Mouse (Mus musculus) MEL (cell line): ENCODE data around the gene Pou3f1.

ENCODE experiments used
- CTCF ChIP-seq, 3 experiments: IDR thresholded peaks in 2 of 3; conservative IDR thresholded peaks in 1 of 3; 2 replicates each; pipeline ENCODE4 v1.5.1; 2011 to 2012; ENCODE audit warnings: low read length in 3 of 3, low read depth in 2 of 3, mild to moderate bottlenecking in 2 of 3, improper control_type of control experiment in 1 of 3, inconsistent platforms in 1 of 3, mixed read lengths in 1 of 3, moderate library complexity in 1 of 3; ENCODE audit not compliant: control insufficient read depth in 1 of 3, insufficient read depth in 1 of 3, poor library complexity in 1 of 3, severe bottlenecking in 1 of 3
- ELF1 ChIP-seq: IDR thresholded peaks from 2 replicates; pipeline ENCODE4 v1.6.1; 2014; ENCODE audit warnings: low read depth, mild to moderate bottlenecking, inconsistent platforms, low read length, improper control_type of control experiment, moderate library complexity
- NELFE ChIP-seq: IDR thresholded peaks from 2 replicates; pipeline ENCODE4 v1.6.1; 2011; ENCODE audit warnings: low read depth, low read length, improper control_type of control experiment
- NRF1 ChIP-seq: IDR thresholded peaks from 2 replicates; pipeline ENCODE4 v1.6.1; 2014; ENCODE audit warnings: low read depth, mild to moderate bottlenecking, inconsistent platforms, low read length, improper control_type of control experiment, moderate library complexity; ENCODE audit not compliant: poor library complexity, insufficient read depth, severe bottlenecking
- POLR2A ChIP-seq, 2 experiments: IDR thresholded peaks; 2 replicates each; pipeline ENCODE4 v1.6.1; 2011 to 2012; ENCODE audit warnings: low read length in 2 of 2, mild to moderate bottlenecking in 2 of 2, control low read depth in 1 of 2, improper control_type of control experiment in 1 of 2, low read depth in 1 of 2, moderate library complexity in 1 of 2; ENCODE audit not compliant: control insufficient read depth in 1 of 2, insufficient read depth in 1 of 2, poor library complexity in 1 of 2

- TF ChIP-seq NRF1 (no peak), POLR2A (IDR thresholded peaks at IDR 0.05; ENCODE audit: control insufficient read depth in 1 of 2, insufficient read depth in 1 of 2, low read depth in 1 of 2, low read length in 2 of 2, poor library complexity in 1 of 2) (no peak), NELFE (no peak), ELF1 (no peak), CTCF (IDR thresholded peaks at IDR 0.05 in 2 of 3, conservative IDR thresholded peaks at IDR 0.05 in 1 of 3; ENCODE audit: control insufficient read depth in 1 of 3, insufficient read depth in 1 of 3, low read depth in 2 of 3, low read length in 3 of 3, poor library complexity in 1 of 3, severe bottlenecking in 1 of 3) (no peak)
Measured at GRCm38 (mm10) chr4:124674334-124675032, 17.9 kb downstream of the Pou3f1 start.
